Mouse (Mus musculus): ENCODE data around the gene Maco1. TPM values are rescaled to one million over a fixed set of nuclear protein-coding genes. Genes with fewer than 3 reads are reported as not detected.
"Not testable (repeated sequence)": the region's sequence is repeated elsewhere in the genome, so short reads cannot be mapped to it uniquely, and the experiment has no call there.

Maco1 gene
- polyA plus RNA-seq, 2 experiments from 2014 or later: 4.2 to 7.1 TPM

DNA sequence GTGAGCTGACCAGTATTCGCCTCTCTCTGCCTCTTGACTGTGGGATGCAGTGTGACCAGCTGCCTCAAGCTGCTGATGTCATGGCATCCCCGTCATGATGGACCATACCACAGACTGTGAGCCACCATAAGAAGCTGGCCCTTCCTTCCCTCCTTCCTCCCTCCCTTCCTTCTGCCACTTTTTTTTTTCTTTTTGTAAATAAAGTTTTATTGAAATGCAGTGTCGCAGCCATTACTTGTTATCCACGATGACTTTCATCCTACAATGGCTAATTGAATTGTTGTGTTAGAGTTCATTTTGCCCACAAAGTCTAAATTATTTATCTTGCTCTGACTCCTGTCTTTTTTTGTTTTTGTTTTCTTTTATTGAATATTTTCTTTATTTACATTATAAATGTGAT is 5.3 kb upstream of the Maco1 start:
- no peak for ATAC-seq

DNA sequence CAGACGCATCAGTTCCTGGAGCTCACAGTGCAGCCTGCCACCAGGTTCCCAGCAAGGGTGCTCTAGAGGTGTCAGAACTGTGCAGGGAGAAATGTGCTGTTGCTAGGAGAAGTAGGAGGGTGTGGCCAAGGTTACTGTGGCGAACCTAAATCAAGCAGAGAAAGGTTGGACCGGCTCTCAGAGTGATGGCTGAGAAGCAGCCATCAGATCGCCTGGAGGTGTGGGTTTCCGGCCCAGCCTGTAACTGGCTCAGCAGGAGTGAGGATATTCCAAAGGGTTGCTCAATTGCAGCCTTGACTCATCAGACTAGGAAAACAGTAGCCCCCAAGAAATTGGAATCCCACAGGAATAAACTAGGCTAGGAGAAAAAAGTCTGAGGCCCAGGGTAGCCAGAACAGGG is 3.4 kb upstream of the Maco1 start:
- ATAC-seq: no peak

DNA sequence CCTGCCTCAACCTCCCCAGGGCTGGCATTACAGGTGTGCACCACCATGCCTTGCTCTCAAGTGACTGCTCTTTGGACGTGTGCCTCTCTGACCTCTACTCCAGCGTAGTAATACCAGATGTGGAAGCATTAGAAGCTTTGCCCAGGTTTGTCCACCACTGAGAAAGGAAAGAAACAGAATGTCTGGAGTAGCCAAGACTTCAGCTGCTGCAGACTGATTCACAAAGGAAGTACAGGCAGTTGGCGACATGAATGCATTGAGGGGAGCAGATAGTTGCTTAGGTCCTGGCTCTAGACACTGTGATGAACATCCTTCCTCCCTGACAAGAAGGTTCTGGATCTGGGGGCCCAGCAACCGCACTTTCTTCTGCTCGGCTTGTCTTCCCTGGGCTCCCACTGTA is 2.9 kb upstream of the Maco1 start:
- ATAC-seq: no peak

DNA sequence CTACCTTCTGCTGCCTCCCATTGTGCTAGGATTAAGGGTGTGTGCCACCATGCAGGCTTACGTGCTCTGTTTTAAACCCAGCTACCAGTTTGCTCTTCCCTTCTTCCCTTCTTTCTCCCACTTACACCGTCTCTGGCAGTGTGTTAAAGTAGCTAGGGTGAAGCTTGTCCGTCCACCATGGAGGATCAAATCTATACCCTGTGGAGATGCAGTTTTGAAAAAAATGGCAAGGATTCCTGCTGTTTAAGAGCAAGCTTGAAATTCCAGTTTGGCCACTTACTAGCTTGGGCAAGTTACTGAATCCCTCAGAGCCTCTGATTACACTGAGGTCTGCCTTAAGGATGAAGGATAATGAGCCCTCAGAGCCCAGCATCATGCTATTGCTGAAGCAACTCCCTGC is 2.2 kb upstream of the Maco1 start:
- ATAC-seq: no peak

DNA sequence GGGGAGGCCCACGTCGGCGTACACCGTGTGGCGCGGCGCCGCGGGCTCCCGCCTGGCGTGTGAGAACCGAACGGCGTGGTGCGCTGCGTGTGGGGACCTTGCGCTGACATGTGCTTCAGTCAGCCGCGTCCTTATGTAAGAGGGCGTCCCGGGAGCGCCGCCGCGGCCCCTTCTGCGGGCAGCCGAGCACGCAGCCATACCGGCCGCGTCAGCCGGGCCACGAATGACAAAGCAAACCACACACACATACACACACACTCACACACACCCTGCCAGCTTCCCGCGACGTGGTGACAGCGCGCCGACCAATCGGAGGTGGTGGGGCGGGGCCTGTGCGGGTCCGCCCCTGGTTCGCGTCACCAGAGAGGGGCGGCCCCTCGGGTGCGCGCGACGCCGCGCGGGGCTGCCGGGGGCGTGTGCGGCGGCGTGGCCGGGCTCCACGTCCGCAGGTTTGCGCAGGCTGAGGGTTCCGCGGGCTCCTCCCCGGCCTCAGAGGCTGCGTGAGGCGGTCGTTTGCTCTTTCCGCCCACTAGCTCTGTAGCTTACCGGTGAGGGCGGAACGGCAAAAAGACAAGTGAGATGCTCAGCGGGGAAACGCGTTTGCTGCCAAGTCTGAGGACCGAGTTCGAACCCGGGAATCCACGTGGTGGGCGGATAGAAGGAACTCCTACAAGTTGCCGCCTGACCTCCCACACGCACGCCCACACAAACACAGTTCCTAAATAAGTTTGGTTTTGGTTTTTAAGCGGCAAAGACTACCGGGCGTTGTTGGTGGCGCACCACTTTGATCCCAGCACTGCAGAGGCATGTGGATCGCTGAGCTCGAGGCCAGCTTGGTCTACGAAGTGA is 716 bp upstream of the Maco1 start:
- peak; percentile 83 for ATAC-seq

DNA sequence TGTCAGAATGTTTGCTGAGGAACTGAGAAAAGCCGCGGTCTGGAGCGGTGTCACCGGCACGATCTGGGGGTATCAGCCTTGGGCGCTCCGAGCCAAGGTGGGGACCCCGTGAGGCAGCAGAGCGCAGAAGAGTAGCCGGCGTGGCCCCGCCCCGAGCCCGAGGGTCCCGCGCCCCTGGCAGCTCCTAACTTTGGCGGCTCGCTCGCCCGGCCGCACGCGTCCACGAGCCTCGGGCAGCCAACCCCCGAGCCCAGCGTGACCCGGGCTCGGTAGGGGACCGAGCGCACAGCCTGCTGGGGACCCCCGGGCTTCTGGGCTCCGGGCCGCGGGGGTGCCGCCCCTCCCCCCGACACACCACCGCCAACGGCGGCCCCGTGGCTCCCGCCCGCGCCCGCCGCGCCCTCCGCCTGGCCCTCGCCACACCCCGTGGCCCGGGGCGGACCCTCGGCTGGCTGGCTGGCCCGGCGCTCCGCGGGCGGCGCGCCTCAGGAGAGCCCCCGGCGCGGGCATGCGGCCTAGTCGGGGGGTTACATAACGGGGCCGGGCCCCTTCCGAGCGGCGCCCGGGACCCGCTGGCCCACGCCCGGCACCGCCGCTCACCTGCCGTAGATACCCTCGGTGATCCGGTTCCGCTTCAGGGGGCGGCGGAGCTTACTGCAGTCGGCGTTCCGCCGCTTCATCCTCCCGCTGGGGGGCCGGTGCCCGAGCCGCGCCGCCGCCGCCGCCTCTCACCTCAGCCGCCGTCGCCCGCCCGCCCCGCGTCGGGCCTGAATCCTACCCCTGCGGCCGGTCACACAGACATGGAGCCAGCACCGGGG is 498 bp downstream of the Maco1 start:
- peak; percentile 0 for ATAC-seq

DNA sequence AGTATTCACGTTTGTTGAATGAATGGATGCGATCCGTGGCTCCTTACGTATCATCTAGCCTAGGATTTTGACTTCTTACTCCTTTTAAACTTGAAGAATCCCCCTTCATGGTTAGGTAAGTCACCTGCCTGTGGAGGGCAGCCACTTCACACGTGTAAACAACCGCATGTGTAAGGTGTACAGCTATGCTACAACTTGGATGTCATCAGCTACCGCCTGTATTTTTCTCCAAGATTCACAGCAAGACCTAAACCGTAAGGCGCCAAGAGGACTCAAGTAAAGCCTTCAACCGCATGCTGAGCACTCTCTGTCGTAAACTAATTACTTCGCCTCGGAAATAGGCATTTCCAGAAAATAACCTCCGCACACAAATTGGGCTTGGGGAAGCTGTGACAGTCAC is 1.3 kb downstream of the Maco1 start:
- no peak for ATAC-seq

DNA sequence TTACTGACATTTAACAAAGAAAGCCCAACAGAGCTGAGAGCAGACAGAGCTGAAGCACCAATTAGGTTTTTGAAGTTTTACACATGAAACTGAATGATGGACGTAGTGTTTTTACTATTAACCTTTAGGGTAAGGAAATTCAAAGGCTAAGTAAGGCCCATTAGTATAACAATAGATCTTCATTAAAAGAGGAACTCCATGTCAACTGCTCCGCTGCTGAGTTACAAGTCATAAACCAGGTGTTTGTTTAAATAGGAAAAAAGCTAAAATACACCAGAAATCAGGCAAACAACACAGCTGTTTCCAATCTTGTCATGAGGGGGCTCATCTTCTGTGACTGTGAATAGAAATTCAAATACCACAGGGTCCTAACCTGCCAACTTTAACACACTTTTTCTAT is 1.9 kb downstream of the Maco1 start:
- no peak for ATAC-seq

DNA sequence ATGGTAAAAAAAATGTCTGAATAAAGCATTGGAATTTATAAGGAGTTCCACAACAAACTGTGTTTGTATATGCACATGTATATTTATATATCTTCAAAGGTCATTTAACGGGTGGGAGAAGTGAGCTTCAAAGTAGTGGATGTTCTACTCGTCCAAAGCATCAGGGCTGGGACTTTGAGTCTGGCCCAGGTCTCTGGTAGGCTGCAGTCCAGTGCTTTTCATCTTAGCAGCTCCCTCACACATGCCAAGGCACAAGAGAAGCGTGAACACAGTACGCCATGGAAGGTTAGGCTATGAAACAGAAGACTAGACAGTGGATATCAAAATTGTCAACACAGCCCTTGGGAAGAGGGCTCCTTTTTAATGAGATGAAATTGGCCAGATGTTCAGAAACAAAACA is 2.6 kb downstream of the Maco1 start:
- no peak for ATAC-seq

DNA sequence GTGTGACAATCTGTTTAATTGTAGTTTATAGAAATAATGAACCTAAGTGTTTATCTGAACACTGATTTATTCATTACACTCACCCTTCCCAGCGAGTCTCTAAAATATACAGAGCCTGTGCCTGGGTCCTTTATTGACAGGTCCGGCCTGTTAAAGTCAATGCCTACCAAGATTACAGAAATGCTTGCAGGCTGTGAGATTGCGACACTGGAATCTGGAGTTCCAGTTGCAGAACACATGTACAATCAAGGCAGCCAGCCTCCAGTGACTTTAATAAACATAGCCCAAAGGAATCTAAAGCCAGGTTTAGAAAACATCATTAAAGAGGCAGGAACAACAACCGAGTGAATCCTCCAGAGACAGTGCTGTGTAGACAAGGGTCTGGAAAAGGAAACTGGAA is 5.6 kb downstream of the Maco1 start:
- ATAC-seq: no peak

DNA sequence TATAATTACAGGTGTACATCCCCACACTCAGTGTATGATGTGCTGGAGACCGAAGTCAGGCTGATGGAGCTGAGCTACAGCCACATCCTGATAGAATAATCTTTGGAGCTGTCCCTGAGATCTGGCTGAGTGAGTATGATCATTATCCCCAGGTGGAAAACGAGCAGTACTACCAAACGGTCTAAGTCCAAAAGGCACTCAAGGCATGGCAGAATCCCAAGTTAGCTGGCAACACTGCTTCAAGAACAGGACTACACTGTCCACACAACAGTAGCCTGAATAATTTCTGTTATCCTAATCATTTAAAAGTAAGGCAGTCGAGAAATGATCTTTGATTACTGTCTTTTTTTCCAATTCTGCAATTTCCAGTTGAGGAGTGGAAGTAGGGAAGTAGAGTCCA is 9.6 kb downstream of the Maco1 start:
- no peak for ATAC-seq

DNA sequence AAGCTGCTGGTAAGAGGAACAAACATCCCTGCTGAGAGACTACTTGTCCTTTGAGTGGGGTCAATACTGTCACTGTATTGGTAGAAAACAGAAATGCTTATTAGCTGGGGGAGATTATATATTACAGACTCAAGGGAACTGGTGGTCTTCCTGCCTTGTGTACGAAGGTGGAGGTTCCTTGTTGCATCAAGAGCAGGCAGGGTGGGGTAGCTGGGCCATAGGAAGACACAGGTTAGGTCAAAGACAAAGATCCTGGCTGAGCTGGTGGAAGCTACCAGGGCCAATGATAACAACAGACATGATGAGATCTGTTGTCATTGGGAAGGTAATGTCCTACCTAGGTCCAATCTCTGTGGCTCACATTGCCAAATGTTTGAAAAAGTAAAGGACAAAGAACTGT is 12.9 kb downstream of the Maco1 start:
- ATAC-seq: no peak

DNA sequence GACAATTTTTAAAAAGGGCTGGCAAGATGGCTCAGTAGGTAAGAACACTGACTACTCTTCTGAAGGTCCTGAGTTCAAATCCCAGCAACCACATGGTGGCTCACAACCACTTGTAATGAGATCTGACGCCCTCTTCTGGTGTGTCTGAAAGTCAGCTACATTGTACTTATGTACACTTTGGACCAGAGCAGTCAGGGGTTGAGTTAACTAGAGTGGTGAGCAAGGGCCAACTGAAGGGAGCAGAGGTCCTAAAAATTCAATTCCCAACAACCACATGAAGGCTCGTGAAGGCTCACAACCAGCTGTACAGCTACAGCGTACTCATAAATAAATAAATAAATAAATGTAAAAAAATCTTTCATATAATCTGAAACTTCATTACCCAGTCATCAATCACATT is 14.4 kb downstream of the Maco1 start:
- ATAC-seq: not testable (repeated sequence)

DNA sequence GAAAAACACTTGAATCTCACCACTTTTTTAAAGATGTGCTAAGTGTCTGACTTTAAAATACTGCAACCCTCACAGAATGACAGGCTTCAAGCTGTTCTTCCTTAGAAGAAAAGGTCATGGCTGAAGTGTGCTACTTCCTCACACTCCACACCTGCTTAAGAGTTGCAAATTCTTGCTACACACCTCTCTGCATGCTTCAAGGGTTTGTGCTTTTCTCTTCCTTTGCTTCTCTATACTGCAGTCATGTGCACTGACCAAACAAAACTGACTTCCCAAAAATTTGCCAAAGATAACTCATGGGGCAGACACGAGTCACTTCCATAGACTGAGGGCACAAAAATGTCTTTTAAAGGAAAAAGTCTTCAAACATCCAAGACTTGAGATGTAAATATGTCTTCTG is 14.9 kb downstream of the Maco1 start:
- ATAC-seq: no peak

DNA sequence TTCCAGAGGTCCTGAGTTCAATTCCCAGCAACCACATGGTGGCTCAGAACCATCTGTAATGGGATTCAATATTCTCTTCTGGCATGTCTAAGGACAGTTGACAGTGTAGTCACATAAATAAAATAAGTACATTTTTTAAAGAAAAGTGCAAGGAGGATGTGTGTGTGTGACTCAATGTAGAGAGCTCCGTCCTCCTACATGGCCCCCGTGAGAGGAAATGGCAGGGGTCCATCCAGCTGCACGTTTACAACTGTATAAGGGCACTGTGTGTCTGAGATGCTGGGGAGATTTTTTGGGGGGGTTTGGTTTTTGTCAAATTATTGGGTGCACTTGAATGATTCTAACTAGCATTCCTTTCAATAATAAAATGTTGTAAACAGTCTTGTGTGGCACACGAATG is 17.7 kb downstream of the Maco1 start:
- no peak for ATAC-seq

DNA sequence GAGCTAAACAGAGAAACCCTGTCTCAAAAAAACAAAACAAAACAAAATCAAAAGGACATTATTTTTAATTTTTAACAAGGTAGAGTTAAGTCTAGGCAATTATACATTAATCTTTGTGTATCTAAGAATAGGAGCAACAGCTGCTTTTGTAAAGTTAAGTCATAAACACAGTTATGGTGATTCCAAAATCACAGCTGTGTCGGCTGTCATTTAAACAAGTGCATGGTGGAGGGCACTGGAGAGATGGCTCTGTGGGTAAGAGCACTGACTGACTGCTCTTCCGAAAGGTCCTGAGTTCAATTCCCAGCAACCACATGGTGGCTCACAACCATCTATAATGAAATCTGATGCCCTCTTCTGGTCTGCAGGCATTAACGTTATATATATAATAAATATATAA is 21.2 kb downstream of the Maco1 start:
- no peak for ATAC-seq

DNA sequence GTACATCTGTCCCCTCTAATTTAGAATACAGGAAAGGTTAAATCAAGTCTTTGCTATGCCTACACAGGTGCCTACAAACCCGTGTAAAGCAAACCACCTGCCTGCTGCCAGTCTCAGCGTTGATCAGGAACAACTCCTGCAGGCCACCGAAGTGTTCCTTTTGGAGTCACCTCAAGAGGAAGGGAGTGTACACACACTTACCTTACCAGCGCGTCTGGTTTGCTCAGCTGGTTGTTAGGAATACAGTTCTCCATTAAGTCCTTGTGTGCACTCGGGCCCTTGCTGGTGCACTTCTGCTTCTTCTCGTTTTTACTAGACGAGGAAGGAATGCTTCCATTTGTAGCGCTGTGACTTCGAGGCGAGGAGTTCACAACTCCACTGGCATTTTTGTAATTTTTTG is 25.3 kb downstream of the Maco1 start:
- no peak for ATAC-seq

DNA sequence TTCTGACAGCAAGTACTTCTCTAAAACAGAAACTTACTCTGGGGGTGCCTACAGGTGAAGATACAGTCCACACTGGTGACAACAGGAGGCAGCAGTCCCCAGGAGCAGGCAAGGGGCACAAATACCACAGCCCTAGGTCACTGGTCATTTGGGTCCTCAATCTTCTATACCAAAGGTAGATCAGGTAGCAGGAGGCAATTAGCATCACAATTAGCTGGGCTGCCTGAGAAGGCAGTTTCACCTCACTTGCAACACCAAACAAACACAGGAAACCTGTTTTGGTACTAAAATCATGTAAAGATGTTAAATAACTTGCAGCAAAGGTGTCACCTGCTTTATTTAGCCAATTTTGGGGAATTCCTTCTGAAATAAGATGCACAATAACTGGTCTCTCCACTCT is 26.8 kb downstream of the Maco1 start:
- ATAC-seq: no peak

DNA sequence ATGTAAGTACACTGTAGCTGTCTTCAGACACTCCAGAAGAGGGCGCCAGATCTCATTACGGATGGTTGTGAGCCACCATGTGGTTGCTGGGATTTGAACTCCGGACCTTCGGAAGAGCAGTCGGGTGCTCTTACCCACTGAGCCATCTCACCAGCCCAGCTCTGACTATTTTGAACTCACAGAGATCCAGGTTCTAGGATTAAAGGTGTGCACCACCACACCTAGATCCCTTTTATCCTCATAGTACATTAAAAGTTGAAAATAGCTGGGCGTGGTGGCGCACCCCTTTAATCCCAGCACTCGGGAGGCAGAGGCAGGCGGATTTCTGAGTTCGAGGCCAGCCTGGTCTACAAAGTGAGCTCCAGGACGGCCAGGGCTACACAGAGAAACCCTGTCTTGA is 27.3 kb downstream of the Maco1 start:
- not testable (repeated sequence) for ATAC-seq

DNA sequence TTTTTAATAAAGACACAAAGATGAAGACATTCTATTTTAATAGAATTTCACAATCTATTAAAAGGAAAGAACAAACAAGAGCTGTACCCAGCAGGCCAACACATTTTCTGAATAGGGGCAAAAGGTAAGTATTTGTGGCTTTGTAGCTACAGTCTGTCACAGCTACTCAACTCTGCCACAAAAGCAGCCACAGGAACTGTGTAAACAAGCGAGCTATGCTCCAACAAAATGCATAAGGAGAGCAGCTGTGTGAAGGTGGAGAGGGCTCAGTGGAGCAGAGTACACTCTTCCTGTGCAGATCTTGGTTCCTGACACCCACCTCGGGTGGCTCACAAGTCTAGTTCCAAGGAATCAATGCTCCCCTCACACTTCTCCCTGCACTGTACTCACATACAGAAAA is 29.6 kb downstream of the Maco1 start:
- ATAC-seq: no peak

DNA sequence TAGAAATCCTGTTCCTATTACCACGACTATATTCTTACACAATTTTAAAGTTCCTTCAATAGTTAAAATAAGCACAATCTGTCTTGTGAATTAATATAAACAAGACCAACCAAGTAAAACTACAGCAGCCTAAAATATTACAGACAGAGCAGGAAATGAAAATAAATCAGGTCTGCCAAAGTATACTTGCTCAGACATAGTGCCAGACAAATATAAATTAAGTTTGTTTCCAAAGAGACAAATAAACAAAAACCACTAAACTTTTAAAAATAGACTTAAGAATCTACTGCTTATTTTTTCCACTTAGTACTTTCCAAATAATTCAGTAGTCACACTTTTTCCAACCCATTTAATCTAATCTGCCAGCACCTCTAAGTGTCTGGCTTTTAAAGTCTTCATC is 32.1 kb downstream of the Maco1 start:
- no peak for ATAC-seq

DNA sequence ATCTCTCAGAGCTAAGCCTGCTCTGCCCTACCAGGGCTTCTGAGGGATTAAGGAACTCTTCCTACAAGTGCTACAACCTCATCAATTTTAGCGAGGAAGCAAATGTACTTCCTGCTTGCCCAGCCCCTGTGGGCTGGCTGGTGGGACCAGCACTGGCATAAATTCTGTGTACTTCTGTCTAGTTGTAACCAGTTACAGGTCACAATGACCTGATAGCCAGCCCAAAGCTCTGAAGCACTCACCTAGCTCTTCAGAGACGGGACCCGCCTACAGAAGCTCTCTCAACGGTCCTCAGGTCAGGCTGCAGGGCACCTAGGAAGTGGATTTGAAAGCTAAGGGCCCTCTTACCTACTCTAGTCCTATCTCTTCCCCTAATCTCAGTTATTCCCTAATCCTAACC is 35.4 kb downstream of the Maco1 start:
- ATAC-seq: no peak

DNA sequence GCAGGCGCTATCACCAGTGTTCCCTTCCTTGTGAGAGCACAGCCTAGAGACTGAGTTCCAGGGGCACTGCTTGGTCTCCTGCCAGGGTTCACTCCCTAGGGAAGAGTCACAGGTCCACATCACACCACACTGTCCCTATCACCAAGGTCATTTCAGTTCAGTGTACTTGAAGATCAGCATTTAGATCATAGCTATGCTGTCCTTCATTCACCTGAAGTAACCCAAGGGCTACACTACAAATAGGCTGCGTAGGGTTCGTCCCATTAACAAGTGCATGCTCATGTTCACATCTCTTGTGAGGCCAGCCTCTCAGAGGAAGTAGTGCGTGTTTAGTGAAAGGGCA is 38.9 kb downstream of the Maco1 start:
- ATAC-seq: no peak

Measured in CD4-positive, CD25-positive, alpha-beta regulatory T cell, adult 4 months (primary cell).